Mouse (Mus musculus) brain, embryonic 14.5 days (tissue): ENCODE data around the gene Cox11.

Experiments used
- CTCF ChIP-seq: fragments of 200-500 bp; IDR thresholded peaks from 2 replicates; pipeline ENCODE4 v1.5.1; 2012; ENCODE audit warnings: inconsistent platforms, mild to moderate bottlenecking, moderate library complexity, borderline replicate concordance; ENCODE audit not compliant: insufficient read depth, insufficient read length; ENCODE audit errors: extremely low read depth
- POLR2A ChIP-seq: fragments of 200-500 bp; IDR thresholded peaks from 2 replicates; pipeline ENCODE4 v1.6.1; 2012; ENCODE audit warnings: mild to moderate bottlenecking, inconsistent platforms, borderline replicate concordance; ENCODE audit not compliant: poor library complexity, insufficient read depth, insufficient read length, severe bottlenecking; ENCODE audit errors: extremely low read depth

- TF ChIP-seq CTCF (no peak), POLR2A (no peak)
Observed at GRCm38 (mm10) chr11:90616431-90616830, 21.5 kb upstream of the Cox11 start.
